Mouse (Mus musculus) CH12.LX (cell line): ENCODE measurements around the gene Xrcc2. TPM values are rescaled to one million over a fixed set of nuclear protein-coding genes. Genes with fewer than 3 reads are reported as not detected.

Experiments used
- DNase-seq: peaks from one replicate; pipeline ENCODE4 v3.0.0-alpha.2; 2013; ENCODE audit errors: extremely low read depth
- H3K27ac ChIP-seq: 2 replicates; pipeline ENCODE4 v1.5.1; 2012; ENCODE audit warnings: low read depth, mild to moderate bottlenecking, control low read depth, moderate library complexity; ENCODE audit not compliant: insufficient read depth
- H3K27me3 ChIP-seq: replicated peaks from 2 replicates; pipeline ENCODE3; 2012; ENCODE audit warnings: inconsistent platforms
- H3K36me3 ChIP-seq, 2 experiments: replicated peaks in 1 of 2; 2 replicates each; pipeline versions ENCODE3 to v1.6.1; 2012; ENCODE audit warnings: inconsistent platforms in 1 of 2, low read length in 1 of 2, mild to moderate bottlenecking in 1 of 2, mixed read lengths in 1 of 2, moderate library complexity in 1 of 2; ENCODE audit not compliant: control insufficient read depth in 1 of 2, insufficient read depth in 1 of 2
- H3K4me1 ChIP-seq, 2 experiments: 2 replicates each; pipeline ENCODE4 v1.6.1; 2012; ENCODE audit warnings: inconsistent platforms in 1 of 2, moderate library complexity in 1 of 2; ENCODE audit not compliant: insufficient read depth in 2 of 2, control insufficient read depth in 1 of 2
- H3K4me2 ChIP-seq: 2 replicates; pipeline ENCODE4 v1.6.1; 2012; ENCODE audit warnings: low read depth, mild to moderate bottlenecking, control low read depth; ENCODE audit not compliant: poor library complexity, insufficient read depth, severe bottlenecking
- H3K4me3 ChIP-seq, 3 experiments: fragments of 150-350 bp in 1 of 3; sonication (generic) in 1 of 3; replicated peaks in 1 of 3; 2 replicates each; pipeline versions ENCODE3 to v1.5.1; 2011 to 2012; ENCODE audit warnings: low read depth in 2 of 3, low read length in 2 of 3, mild to moderate bottlenecking in 2 of 3, moderate library complexity in 2 of 3, control low read depth in 1 of 3, improper control_type of control experiment in 1 of 3, inconsistent platforms in 1 of 3, mixed read lengths in 1 of 3; ENCODE audit not compliant: poor library complexity in 1 of 3
- H3K79me2 ChIP-seq: replicated peaks from 2 replicates; pipeline ENCODE4 v1.6.1; 2012; ENCODE audit warnings: mild to moderate bottlenecking, moderate library complexity; ENCODE audit not compliant: control insufficient read depth, poor library complexity, insufficient read depth, severe bottlenecking; ENCODE audit errors: extremely low read depth
- H3K9ac ChIP-seq: 2 replicates; pipeline ENCODE4 v1.6.1; 2012; ENCODE audit warnings: low read depth, mild to moderate bottlenecking, control low read depth, moderate library complexity; ENCODE audit not compliant: insufficient read depth
- H3K9me3 ChIP-seq: replicated peaks from 2 replicates; pipeline ENCODE3; 2012; ENCODE audit warnings: low read length, inconsistent platforms, mixed read lengths
- BHLHE40 ChIP-seq: IDR thresholded peaks from 2 replicates; pipeline ENCODE4 v1.6.1; 2011; ENCODE audit warnings: mild to moderate bottlenecking, low read depth, low read length, improper control_type of control experiment
- CHD2 ChIP-seq: IDR thresholded peaks from 2 replicates; pipeline ENCODE4 v1.6.1; 2011; ENCODE audit warnings: low read length, improper control_type of control experiment
- CTCF ChIP-seq, 2 experiments: IDR thresholded peaks in 1 of 2; conservative IDR thresholded peaks in 1 of 2; 2 replicates each; pipeline ENCODE4 v1.5.1; 2011 to 2012; ENCODE audit warnings: low read depth in 2 of 2, low read length in 2 of 2, improper control_type of control experiment in 1 of 2, inconsistent platforms in 1 of 2, mild to moderate bottlenecking in 1 of 2, moderate library complexity in 1 of 2
- E2F4 ChIP-seq: IDR thresholded peaks from 2 replicates; pipeline ENCODE4 v1.6.1; 2011; ENCODE audit warnings: low read depth, low read length, improper control_type of control experiment; ENCODE audit not compliant: insufficient replicate concordance
- ELF1 ChIP-seq: IDR thresholded peaks from 2 replicates; pipeline ENCODE4 v1.6.1; 2014; ENCODE audit warnings: low read depth, mild to moderate bottlenecking, inconsistent platforms, low read length, improper control_type of control experiment
- EP300 ChIP-seq: IDR thresholded peaks from 2 replicates; pipeline ENCODE4 v1.6.1; 2011; ENCODE audit warnings: low read length, improper control_type of control experiment
- ETS1 ChIP-seq: conservative IDR thresholded peaks from 2 replicates; pipeline ENCODE4 v1.6.1; 2012; ENCODE audit warnings: low read depth, mild to moderate bottlenecking, inconsistent platforms, low read length, improper control_type of control experiment, moderate library complexity
- GABPA ChIP-seq: IDR thresholded peaks from 2 replicates; pipeline ENCODE4 v1.6.1; 2012; ENCODE audit warnings: low read depth, low read length, improper control_type of control experiment, inconsistent platforms; ENCODE audit not compliant: insufficient replicate concordance
- JUN ChIP-seq: IDR thresholded peaks from 2 replicates; pipeline ENCODE4 v1.6.1; 2011; ENCODE audit warnings: low read depth, mild to moderate bottlenecking, low read length, improper control_type of control experiment, moderate library complexity; ENCODE audit not compliant: insufficient read depth
- MXI1 ChIP-seq: IDR thresholded peaks from 2 replicates; pipeline ENCODE4 v1.6.1; 2011; ENCODE audit warnings: mild to moderate bottlenecking, low read depth, low read length, improper control_type of control experiment
- NELFE ChIP-seq: IDR thresholded peaks from 2 replicates; pipeline ENCODE4 v1.6.1; 2011; ENCODE audit warnings: low read depth, low read length, improper control_type of control experiment
- NRF1 ChIP-seq: IDR thresholded peaks from 2 replicates; pipeline ENCODE4 v1.6.1; 2014; ENCODE audit warnings: low read depth, mild to moderate bottlenecking, inconsistent platforms, low read length, improper control_type of control experiment, moderate library complexity
- POLR2A ChIP-seq: IDR thresholded peaks from 2 replicates; pipeline ENCODE4 v1.6.1; 2011; ENCODE audit warnings: low read depth, mild to moderate bottlenecking, improper control_type of control experiment, low read length
- POLR2AphosphoS2 ChIP-seq: IDR thresholded peaks from 2 replicates; pipeline ENCODE4 v1.6.1; 2011; ENCODE audit warnings: low read depth, low read length, improper control_type of control experiment
- RAD21 ChIP-seq: IDR thresholded peaks from 2 replicates; pipeline ENCODE4 v1.6.1; 2011; ENCODE audit warnings: low read depth, mild to moderate bottlenecking, low read length, improper control_type of control experiment, moderate library complexity
- RCOR1 ChIP-seq: conservative IDR thresholded peaks from 2 replicates; pipeline ENCODE4 v1.6.1; 2012; ENCODE audit warnings: low read depth, mild to moderate bottlenecking, inconsistent platforms, low read length, improper control_type of control experiment
- SMC3 ChIP-seq: IDR thresholded peaks from 2 replicates; pipeline ENCODE4 v1.6.1; 2011; ENCODE audit warnings: low read depth, low read length, improper control_type of control experiment
- TCF12 ChIP-seq: IDR thresholded peaks from 2 replicates; pipeline ENCODE4 v1.6.1; 2014; ENCODE audit warnings: low read depth, mild to moderate bottlenecking, inconsistent platforms, low read length, improper control_type of control experiment
- UBTF ChIP-seq: IDR thresholded peaks from 2 replicates; pipeline ENCODE4 v1.6.1; 2012; ENCODE audit warnings: low read depth, mild to moderate bottlenecking, inconsistent platforms, low read length, improper control_type of control experiment, moderate library complexity
- USF2 ChIP-seq: conservative IDR thresholded peaks from 2 replicates; pipeline ENCODE4 v1.6.1; 2011; ENCODE audit warnings: low read depth, low read length, improper control_type of control experiment
- ZC3H11A ChIP-seq: IDR thresholded peaks from 2 replicates; pipeline ENCODE4 v1.6.1; 2012; ENCODE audit warnings: low read depth, mild to moderate bottlenecking, inconsistent platforms, low read length, improper control_type of control experiment
- ZNF384 ChIP-seq: IDR thresholded peaks from 2 replicates; pipeline ENCODE4 v1.6.1; 2012; ENCODE audit warnings: low read depth, low read length, improper control_type of control experiment, inconsistent platforms
- dilution Hi-C: fragments of 300-500 bp; cut with MboI; formaldehyde crosslinking; loops from 2 replicates; pipeline ENCODE4 v1.14.3; 2020; ENCODE audit warnings: low sequenced_read_pairs; ENCODE audit not compliant: extremely low pct_unique_long_range_greater_than_20kb, extremely low pct_ligation_motif_present
- in situ Hi-C: fragments of 300-500 bp; cut with MboI; formaldehyde crosslinking; loops from 3 replicates; pipeline ENCODE4 v1.14.3; 2019; ENCODE audit warnings: low sequenced_read_pairs, low pct_ligation_motif_present, low pct_unique_long_range_greater_than_20kb, mixed read lengths
- polyA plus RNA-seq: library from polyadenylated mRNA; unstranded; fragments of >175 nt; gene quantifications from 2 replicates; pipeline ENCODE4 v1.2.1, GENCODE M21; 2012; ENCODE audit warnings: low read depth; ENCODE audit not compliant: insufficient read length
- total RNA-seq, 2 experiments: library from RNA; depleted of rRNA; stranded (reverse); fragments of 300-350 nt in 1 of 2; fragments of >200 nt in 1 of 2; gene quantifications; 2 replicates each; pipeline ENCODE4 v1.2.3; 2012 to 2014

The Xrcc2 gene
- total and polyA plus RNA-seq, 3 experiments, result 11.3 to 23.4 (median 13.0) TPM

GRCm38 (mm10) chr5:25724134-25724675 lies 18.6 kb upstream of the Xrcc2 start:
- TF ChIP-seq POLR2AphosphoS2, result no peak
- TF ChIP-seq UBTF, result no peak
- no peak for TF ChIP-seq RAD21
- peak; percentile 52; the same call in 1 of the 2 replicates for TF ChIP-seq CHD2
- TF ChIP-seq CTCF (conservative IDR thresholded peaks at IDR 0.05 in 1 of 2, IDR thresholded peaks at IDR 0.05 in 1 of 2; ENCODE audit: low read depth in 2 of 2, low read length in 2 of 2), result no peak
- TF ChIP-seq JUN, result no peak
- no peak for TF ChIP-seq SMC3
- Histone ChIP-seq H3K27me3 (peaks cover 2% of the 10 kb centered on the region), H3K79me2 (no peaks in the 10 kb centered on the region), H3K27ac (no peak overlapping the region), H3K4me2 (no peak overlapping the region), H3K4me3 (no peak overlapping the region), H3K9ac (no peak overlapping the region), H3K36me3 (no peaks in the 10 kb centered on the region), H3K4me1 (no peaks in the 10 kb centered on the region), H3K9me3 (peaks cover 2% of the 10 kb centered on the region)
- in situ Hi-C loops (no loop called here), dilution Hi-C loops (no loop called here)
- no peak for DNase-seq

GRCm38 (mm10) chr5:25723016-25723415 lies 17.4 kb upstream of the Xrcc2 start:
- no peak for TF ChIP-seq RAD21
- TF ChIP-seq SMC3, result no peak
- no peak for TF ChIP-seq MXI1
- no peak for TF ChIP-seq CHD2
- no peak overlapping the region for H3K4me2 ChIP-seq
- no peak overlapping the region for H3K9ac ChIP-seq
- H3K4me3 ChIP-seq, result no peak overlapping the region
- no peaks in the 10 kb centered on the region for H3K79me2 ChIP-seq
- H3K9me3 ChIP-seq, result peaks cover 2% of the 10 kb centered on the region
- H3K27me3 ChIP-seq, result peaks cover 2% of the 10 kb centered on the region
- in situ Hi-C loops (no loop called here), dilution Hi-C loops (no loop called here)
- H3K4me1 ChIP-seq, result no peaks in the 10 kb centered on the region
- H3K36me3 ChIP-seq, result no peaks in the 10 kb centered on the region
- no peak overlapping the region for H3K27ac ChIP-seq
- DNase-seq, result no peak

GRCm38 (mm10) chr5:25719390-25719789 lies 13.8 kb upstream of the Xrcc2 start:
- H3K9me3 ChIP-seq, result peaks cover 2% of the 10 kb centered on the region
- no peak overlapping the region for H3K27ac ChIP-seq
- in situ Hi-C loops, result no loop called here
- H3K9ac ChIP-seq, result no peak overlapping the region
- no peak overlapping the region for H3K4me3 ChIP-seq
- no peak overlapping the region for H3K4me2 ChIP-seq
- no peak for DNase-seq
- peaks cover 2% of the 10 kb centered on the region for H3K27me3 ChIP-seq
- TF ChIP-seq JUN (no peak), SMC3 (no peak), EP300 (no peak), ZC3H11A (no peak), ETS1 (no peak), USF2 (no peak), CHD2 (no peak), MXI1 (no peak), RAD21 (no peak), E2F4 (no peak), RCOR1 (no peak), BHLHE40 (no peak), GABPA (no peak), ZNF384 (no peak), NELFE (no peak), TCF12 (no peak), CTCF (conservative IDR thresholded peaks at IDR 0.05 in 1 of 2, IDR thresholded peaks at IDR 0.05 in 1 of 2; ENCODE audit: low read depth in 2 of 2, low read length in 2 of 2) (no peak), ELF1 (no peak), NRF1 (no peak), POLR2A (no peak)
- TF ChIP-seq, all 38 proteins: peak for 0
- dilution Hi-C loops, result no loop called here
- Histone ChIP-seq H3K4me1 (no peaks in the 10 kb centered on the region), H3K79me2 (no peaks in the 10 kb centered on the region), H3K36me3 (no peaks in the 10 kb centered on the region)
